Mouse (Mus musculus) thymus, postnatal 14 days (tissue): Measurements from ENCODE around the gene Susd3.
A peak's percentile ranks its signal among the peaks of the same experiment; 100 is the strongest.

Source experiments
- DNase-seq: peaks from one replicate; pipeline ENCODE4 v3.0.0; 2021

Gene Susd3

GRCm38 (mm10) chr13:49246011-49246410, 2.5 kb downstream of the Susd3 start:
- no peak for DNase-seq

- DNase-seq, result no peak
Measured at GRCm38 (mm10) chr13:49245251-49245650, 3.3 kb downstream of the Susd3 start.

- no peak for DNase-seq
Measured at GRCm38 (mm10) chr13:49243492-49243891, 5.0 kb downstream of the Susd3 start.

DNA sequence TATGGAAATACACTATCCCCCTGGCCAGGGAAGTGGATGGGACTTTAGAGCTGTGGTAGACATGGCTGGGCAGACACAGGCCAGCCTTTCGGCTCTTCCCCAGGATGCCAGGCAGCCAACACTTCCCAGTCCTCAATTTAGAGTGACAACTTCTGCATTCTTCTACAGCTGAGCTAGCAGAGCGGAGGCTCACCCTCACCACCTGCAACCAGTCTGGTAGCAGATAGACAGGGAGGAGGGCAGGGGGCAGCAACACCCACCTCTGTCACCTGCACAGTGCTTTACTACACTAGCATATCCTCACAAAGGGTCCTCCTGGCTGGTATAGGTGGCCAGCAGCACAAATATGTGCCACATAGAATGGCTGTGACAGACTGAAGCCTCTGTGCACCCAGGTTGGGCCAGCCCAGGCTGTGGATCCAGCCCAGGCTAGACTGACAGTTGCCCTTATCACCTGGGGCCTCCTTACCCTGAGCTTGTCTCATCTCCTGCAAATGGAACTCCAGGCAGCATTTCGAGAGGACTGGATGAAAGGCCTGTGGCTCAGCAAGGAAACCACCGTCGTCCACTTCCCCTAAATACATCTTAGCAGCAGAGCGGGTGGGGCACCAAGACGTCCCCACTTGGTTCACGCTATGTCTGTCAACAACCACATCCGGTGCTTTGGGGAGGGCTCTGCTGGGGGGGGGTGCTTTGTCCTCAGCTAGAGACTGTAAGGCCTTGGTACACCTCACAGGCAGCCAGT, 6.0 kb downstream of the Susd3 start:
- DNase-seq, result peak; percentile 88

DNA sequence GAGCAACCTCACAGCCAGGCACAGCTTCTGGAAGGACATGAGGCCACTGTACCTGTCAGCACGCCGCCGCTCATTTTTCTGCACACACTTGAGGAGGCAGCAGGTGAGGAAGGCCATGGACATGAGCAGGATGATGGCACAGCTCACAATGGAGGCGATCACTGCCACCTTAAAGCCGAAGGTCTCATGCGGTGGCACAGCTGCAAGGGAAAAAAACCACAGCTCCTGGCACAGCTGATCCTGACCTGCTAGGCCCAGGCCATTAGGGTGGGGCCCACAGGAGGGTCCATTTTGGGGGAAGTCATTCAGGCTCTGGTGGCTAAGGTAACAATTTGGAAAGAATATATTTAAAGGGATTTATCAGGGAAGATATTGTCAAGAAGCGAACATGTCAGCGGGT, 9.8 kb downstream of the Susd3 start:
- no peak for DNase-seq

DNA sequence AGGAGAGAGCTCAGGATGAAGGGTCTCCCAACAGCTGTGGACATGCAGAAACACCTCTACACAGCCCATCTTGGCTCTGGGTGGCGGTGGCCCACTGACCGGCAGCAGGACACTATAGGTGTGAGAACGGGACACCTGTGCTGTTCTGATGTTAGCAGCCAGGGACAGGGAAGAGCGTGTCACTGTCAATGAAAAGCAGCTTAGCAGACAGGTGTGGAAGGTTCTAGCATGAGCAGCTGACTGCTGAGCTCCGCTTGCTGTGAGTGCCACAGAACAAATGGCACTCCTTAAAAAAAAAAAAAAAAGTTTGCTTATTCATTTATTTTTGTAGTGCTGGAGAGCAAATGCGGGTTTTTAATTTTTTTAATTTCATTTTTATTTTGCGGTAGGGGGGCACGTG, 10.9 kb downstream of the Susd3 start:
- DNase-seq, result no peak

DNA sequence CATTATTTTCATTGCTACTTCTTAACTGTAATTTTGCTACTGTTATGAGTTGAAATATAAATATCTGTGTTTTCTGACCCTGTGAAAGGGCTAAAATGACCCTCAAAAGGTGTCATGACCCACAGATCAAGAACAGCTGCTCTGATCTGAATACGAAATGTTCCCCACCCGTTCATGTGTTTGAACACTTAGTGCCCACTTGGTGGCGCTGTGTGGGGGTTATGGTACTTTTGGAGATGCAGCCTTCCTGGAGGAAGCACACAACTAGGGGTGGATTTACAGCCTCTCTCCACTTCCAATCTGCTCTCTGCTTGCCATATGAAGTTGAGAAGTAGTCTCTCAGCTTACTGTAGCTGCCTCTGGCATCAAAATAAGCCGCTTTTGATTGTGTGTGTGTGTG, 13.8 kb downstream of the Susd3 start:
- no peak for DNase-seq

- no peak for DNase-seq
Measured at GRCm38 (mm10) chr13:49233792-49234572, 14.5 kb downstream of the Susd3 start.

DNA sequence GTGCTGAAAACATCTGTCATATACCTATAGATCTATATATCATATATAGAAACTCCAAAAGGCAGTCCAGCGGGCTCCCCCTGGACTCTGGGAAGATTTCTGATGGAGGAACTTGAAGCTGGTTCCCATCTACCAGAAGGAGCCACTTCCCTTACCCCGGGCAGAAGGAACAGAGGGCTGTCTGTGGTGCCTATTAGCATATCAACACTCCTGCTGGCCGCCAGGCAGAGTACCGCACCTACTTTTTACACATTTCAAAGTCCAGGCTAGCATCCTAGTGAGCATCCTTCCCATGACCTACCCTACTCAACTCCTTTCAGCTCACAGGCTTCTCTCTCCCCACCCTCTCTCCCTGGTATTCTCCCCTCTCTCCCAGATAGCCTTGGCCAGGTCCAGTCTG, 22.9 kb downstream of the Susd3 start:
- no peak for DNase-seq

- no peak for DNase-seq
Measured at GRCm38 (mm10) chr13:49225159-49225558, 23.3 kb downstream of the Susd3 start.

- no peak for DNase-seq
Measured at GRCm38 (mm10) chr13:49224729-49225128, 23.8 kb downstream of the Susd3 start.

DNA sequence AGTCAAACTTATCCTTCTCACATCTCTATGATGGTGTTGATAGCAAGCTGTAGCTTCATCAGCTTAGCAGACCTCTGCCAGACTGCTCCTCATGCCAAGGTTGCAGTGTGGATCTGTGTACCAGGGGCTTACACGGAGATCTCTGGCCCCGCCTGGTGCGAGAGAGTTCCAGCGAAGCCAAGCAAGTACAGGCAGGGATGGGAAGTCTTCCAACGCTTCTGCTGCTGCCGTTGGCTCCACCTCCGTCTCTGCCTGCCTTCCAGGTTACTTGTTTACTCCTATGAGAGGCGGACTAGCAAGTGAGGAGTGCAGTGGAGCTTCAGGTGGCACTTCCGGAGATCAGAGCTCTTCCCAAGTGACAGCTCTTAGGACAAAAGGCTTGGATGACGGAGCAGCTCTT, 24.2 kb downstream of the Susd3 start:
- no peak for DNase-seq

GRCm38 (mm10) chr13:49220912-49221311, 27.6 kb downstream of the Susd3 start:
- DNase-seq, result no peak

- DNase-seq, result no peak
Measured at GRCm38 (mm10) chr13:49219367-49219766, 29.1 kb downstream of the Susd3 start.

- DNase-seq, result no peak
Measured at GRCm38 (mm10) chr13:49218651-49219050, 29.9 kb downstream of the Susd3 start.

- no peak for DNase-seq
Measured at GRCm38 (mm10) chr13:49216808-49217561, 31.5 kb downstream of the Susd3 start.

- DNase-seq, result no peak
Measured at GRCm38 (mm10) chr13:49216220-49216552, 32.3 kb downstream of the Susd3 start.

DNA sequence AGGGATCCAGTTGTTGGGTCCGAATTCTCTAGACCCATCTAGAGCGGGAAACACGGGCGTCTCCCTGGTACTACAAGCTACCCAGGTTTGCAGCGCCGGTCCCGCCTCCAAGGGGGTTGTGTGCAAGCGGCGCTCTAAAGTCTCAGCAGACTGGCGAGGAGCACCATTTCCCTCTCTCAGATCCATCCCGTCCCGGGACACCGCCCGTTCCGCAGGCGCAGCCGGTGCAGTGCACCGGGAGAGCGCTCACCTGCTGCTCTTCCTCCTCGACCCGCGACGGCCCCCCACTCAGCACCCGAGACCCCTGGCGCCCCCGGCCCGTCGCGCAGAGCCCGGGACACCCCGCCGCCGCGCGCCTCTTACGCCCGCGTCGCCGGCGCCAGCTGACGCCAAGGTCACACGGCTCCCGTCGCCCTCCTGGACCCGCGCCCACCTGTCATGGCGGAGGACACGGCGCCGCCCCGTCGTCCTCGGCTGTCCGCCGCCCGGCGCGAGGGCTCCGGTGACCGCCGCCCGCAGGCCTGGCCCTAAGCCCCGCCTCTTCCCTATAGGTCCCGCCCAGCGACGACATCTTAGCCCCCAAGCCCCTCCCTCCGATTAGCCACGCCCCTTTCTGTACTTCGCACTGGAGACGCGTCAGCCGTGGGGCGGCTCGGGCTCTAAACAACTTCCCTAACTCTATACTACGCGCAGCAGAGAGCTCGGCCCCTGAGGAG, 32.8 kb downstream of the Susd3 start, which contains the start of gene Card19:
Gene Card19, minus strand, starts transcription at position 534 of the 716 bp plus-strand sequence.
- peak; percentile 98 for DNase-seq

DNA sequence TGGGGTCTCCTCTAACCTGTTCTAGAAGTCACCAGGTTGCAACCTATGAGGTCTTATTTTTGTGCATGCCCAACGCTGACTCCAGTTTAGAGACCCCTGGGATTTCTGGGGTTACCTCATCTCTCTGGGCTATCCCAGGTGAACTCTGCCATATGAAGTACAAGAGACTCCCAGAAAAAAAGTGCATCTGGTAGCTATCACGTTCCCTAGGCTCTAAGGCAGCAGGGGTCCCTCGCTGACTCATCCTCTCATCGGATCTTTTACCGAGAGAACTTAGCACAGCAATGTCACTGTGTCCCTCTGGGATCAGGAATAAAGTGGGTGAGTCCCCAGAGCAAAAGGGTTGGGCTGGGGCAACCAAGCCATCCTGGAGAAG, 33.4 kb downstream of the Susd3 start:
- no peak for DNase-seq

DNA sequence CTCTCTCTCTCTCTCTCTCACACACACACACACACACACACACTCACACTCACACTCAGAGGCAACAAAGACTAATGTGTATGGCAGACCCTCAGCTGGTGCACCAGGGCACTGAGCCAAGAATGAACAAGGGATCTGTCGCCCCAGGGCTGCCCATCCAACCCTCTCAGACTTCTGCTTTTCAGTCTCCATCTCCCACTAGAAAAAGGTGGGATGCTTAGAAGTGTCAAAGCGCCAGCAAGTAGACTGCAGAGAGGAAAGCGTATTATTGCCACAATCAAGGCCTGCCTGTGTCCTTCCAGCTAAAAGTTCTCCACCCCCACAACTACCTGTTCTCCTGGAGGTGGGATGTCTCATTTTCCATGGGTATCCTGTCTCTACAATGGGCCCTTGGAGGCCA, 34.1 kb downstream of the Susd3 start:
- DNase-seq, result no peak

DNA sequence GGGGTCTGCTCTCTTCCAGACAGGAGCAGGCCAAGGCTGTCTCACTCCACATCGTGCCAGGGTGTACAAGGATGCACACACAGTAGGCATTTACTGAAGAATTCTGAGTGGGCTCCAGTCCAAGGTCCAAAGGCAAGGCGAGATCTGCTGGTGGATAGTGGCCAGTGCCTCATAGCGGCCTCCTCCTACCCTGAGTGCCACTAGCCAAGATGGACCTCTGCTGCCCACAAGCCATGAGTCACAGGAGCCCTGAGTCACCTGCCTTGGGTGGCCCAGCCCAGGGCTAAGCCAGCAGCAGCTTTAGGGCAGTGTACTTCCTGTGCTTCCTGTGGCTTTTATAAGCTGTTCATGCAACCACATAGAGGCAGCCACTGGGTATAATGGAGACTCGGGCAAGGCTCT, 35.0 kb downstream of the Susd3 start:
- no peak for DNase-seq

- no peak for DNase-seq
Measured at GRCm38 (mm10) chr13:49212711-49213500, 35.6 kb downstream of the Susd3 start.
